In the genomic region with DNA sequence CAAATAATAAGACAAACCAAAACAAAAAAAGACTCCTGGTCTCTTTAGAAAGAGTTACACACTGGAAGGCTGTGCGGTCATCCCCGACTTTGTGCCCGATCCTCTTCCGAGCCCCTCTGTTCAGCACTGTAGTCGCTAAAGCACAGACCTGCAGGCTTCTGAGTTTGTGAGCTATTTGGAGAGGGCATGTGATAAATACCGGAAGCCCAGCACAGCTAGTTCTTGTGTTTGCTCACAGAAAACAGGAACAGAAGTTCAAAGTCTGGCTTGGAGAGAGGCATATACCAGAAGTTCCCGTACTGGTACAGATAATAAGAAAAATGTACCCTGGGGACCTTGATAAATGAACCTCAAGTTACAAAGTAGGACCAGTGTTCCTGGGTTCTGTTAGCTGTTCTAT, we compare ENCODE assay signal across 16 mouse cellular contexts. TPM values are rescaled to one million over a fixed set of nuclear protein-coding genes. Genes with fewer than 3 reads are reported as not detected.
DNase-seq lines count a peak whose midpoint lies in the region; ATAC-seq and TF ChIP-seq lines count a peak whose summit lies in the region.
"Had no signal": no experiment of that assay in that cellular context is flagged by ENCODE, and none has a peak within 500 bp of the region (broad histone marks: within the 10 kb centered on the region; RNA-seq: fewer than 3 reads in every experiment).

No protein-coding gene starts in this region.

- no peaks in the 10 kb centered on the region for H3K9me3 ChIP-seq in limb, embryonic 14.5 days (ENCODE audit: control insufficient read depth, low read length)
- H3K9me3 ChIP-seq: forebrain, embryonic 10.5 days; hindbrain, embryonic 15.5 days; limb, embryonic 13.5 days; midbrain, embryonic 13.5 days; neural tube, embryonic 13.5 days had no signal

- 0 out of 2 replicates have a peak overlapping the region, but pooled peaks have one; percentile 26 for H3K27ac ChIP-seq in limb, embryonic 14.5 days (replicated peaks; ENCODE audit: low read depth, low read length)
- H3K27ac ChIP-seq: forebrain, embryonic 10.5 days; hindbrain, embryonic 15.5 days; midbrain, embryonic 13.5 days; neural tube, embryonic 13.5 days had no signal

- peak; percentile 73 for DNase-seq in kidney, adult 9 months
- no peak for DNase-seq in kidney, adult 18-20 months
- no peak for DNase-seq in limb, embryonic 14.5 days (ENCODE audit: low spot score)
- DNase-seq in skeletal muscle tissue, adult 2 months (ENCODE audit: low read depth, low spot score) = peak; percentile 28
- no peak for DNase-seq in urinary bladder, adult 2 months (ENCODE audit: low spot score)
- no peak for DNase-seq in thymus, adult 18-20 months
- no peak for DNase-seq in cerebellum, adult 11 months
- DNase-seq: gastrocnemius, postnatal 14 days; right cerebral cortex, postnatal 4 days had no signal

- WGBS in limb, embryonic 14.5 days = 71% methylated on average over 7 of the region's 7 CpGs

- H3K36me3 ChIP-seq in limb, embryonic 14.5 days (ENCODE audit: control insufficient read depth, insufficient read depth, low read length) = peaks cover 31% of the 10 kb centered on the region

- no peaks in the 10 kb centered on the region for H3K27me3 ChIP-seq in limb, embryonic 14.5 days (ENCODE audit: control insufficient read depth, insufficient read depth, low read length)
- H3K27me3 ChIP-seq: hindbrain, embryonic 15.5 days; limb, embryonic 13.5 days; midbrain, embryonic 13.5 days; neural tube, embryonic 13.5 days had no signal

- H3K4me1 ChIP-seq in limb, embryonic 14.5 days (ENCODE audit: control insufficient read depth, insufficient read depth, low read length) = no peaks in the 10 kb centered on the region
- H3K4me1 ChIP-seq: midbrain, embryonic 13.5 days; neural tube, embryonic 13.5 days had no signal

- no peak overlapping the region for H3K4me2 ChIP-seq in limb, embryonic 14.5 days (replicated peaks; ENCODE audit: low read depth, low read length, severe bottlenecking)
- H3K4me2 ChIP-seq: hindbrain, embryonic 15.5 days; limb, embryonic 13.5 days; midbrain, embryonic 13.5 days; neural tube, embryonic 13.5 days had no signal

- H3K9ac ChIP-seq in limb, embryonic 14.5 days (ENCODE audit: low read depth, low read length, severe bottlenecking) = no peak overlapping the region
- H3K9ac ChIP-seq: hindbrain, embryonic 15.5 days; limb, embryonic 13.5 days; midbrain, embryonic 13.5 days; neural tube, embryonic 13.5 days had no signal

- ATAC-seq in common myeloid progenitor, adult 5-6 weeks (replicated peaks; ENCODE audit: low read depth, poor library complexity, severe bottlenecking) = peak; percentile 59
- no peak for ATAC-seq in limb, embryonic 14.5 days (ENCODE audit: low FRiP score, low read depth)

- TF ChIP-seq POLR2A in limb, embryonic 14.5 days (IDR thresholded peaks at IDR 0.05; ENCODE audit: borderline replicate concordance, extremely low read depth, insufficient read depth, insufficient read length) = no peak

- H3K4me3 ChIP-seq in limb, embryonic 14.5 days (replicated peaks; ENCODE audit: low read length) = no peak overlapping the region
- H3K4me3 ChIP-seq: forebrain, embryonic 10.5 days; hindbrain, embryonic 15.5 days; limb, embryonic 13.5 days; midbrain, embryonic 13.5 days; neural tube, embryonic 13.5 days had no signal

RNA-seq across cellular contexts. Expression of gene Mrln, which starts 9.2 kb away (rescaled TPM):
- total RNA-seq in common myeloid progenitor, adult 5-6 weeks (2017) = not detected in 2 replicates
- 34.8 and 37.7 TPM in 2 replicates for polyA plus RNA-seq in limb, embryonic 14.5 days (2012; rRNA removed)
- polyA plus RNA-seq in limb, embryonic 14.5 days (2014; fragmentation: Nextera tagmentation; extraction: Ambion mirVana) = 32.6 and 35.5 TPM in 2 replicates
- 0.34 and 1.5 TPM in 2 replicates for polyA plus RNA-seq in urinary bladder, adult 2 months (2012; rRNA removed)
- total RNA-seq: layer of hippocampus, adult 18-20 months had no signal
- polyA plus RNA-seq: midbrain, embryonic 13.5 days had no signal

RNA-seq across cellular contexts. Expression of gene Slc16a9, which starts 49.6 kb away (rescaled TPM):
- 0.91 and 3.1 TPM in 2 replicates for total RNA-seq in common myeloid progenitor, adult 5-6 weeks (2017)
- polyA plus RNA-seq in limb, embryonic 14.5 days (2012; rRNA removed) = 2.9 and 3.3 TPM in 2 replicates
- 1.6 and 2.6 TPM in 2 replicates for polyA plus RNA-seq in limb, embryonic 14.5 days (2014; fragmentation: Nextera tagmentation; extraction: Ambion mirVana)
- 9.1 and 11.1 TPM in 2 replicates for polyA plus RNA-seq in urinary bladder, adult 2 months (2012; rRNA removed)

Comparison
In these comparisons a context has a peak if more than half of its experiments do, and no peak if none do; other contexts are left out.
1. DNase-seq: peak in kidney, adult 9 months (single experiment) and skeletal muscle tissue, adult 2 months (single experiment); none in kidney, adult 18-20 months (single experiment), limb, embryonic 14.5 days (single experiment), urinary bladder, adult 2 months (single experiment), thymus, adult 18-20 months (0 of 2) and cerebellum, adult 11 months (single experiment).
2. RNA of gene Mrln, which starts 9.2 kb away (polyA plus RNA-seq): 32.6 to 37.7 TPM in limb, embryonic 14.5 days; 0.34 to 1.5 TPM in urinary bladder, adult 2 months; every median in the first group is over 10 times any median in the second.